In the genomic region with DNA sequence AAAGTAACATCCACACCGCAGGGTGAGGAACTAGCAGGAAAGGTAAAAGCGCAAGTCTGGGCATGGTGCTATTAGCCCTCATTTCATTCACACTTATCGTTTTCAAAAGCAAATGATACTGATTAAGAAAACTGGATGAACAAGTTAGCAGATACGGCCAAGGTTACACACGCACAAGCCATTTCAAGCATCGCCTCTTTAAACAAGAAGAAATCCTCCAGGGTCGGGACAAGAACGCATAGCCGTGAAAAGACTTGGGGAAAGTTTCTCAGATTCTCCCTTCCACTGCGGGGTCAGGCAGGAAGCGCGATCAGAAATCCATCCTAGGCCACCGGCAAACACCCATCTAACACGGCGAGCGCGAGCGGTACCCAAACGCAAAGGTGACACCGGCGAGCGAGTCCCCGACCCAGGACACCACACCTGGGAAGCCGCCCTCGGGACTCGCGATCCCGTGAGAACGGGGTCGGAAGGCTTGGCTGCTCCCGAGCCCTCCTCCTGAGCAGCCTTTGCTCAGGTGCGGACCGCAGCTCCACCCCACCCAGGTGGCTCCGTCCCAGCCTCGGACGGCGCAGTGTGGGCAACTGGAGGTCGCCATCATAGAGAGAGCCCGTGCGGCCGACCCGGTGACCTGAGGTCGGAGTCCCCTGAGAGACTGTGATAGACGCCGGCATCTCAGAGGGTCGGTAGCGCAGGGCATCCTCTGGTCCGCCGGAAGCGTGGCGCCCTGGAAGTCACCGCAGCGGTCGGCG, we compare ENCODE assay signal across 8 mouse cellular contexts. TPM values are rescaled to one million over a fixed set of nuclear protein-coding genes. Genes with fewer than 3 reads are reported as not detected.
DNase-seq lines count a peak whose midpoint lies in the region; ATAC-seq and TF ChIP-seq lines count a peak whose summit lies in the region.

No protein-coding gene starts in this region.

- peak; percentile 83 for ATAC-seq in forebrain, embryonic 15.5 days (replicated peaks)
- ATAC-seq in liver, embryonic 16.5 days (ENCODE audit: low read depth): peak; percentile 43

- H3K9me3 ChIP-seq in forebrain, embryonic 15.5 days: no peaks in the 10 kb centered on the region
- H3K9me3 ChIP-seq in liver, embryonic 16.5 days (replicated peaks; ENCODE audit: control insufficient read depth, low read length): no peaks in the 10 kb centered on the region

- DNase-seq in left cerebral cortex, adult 2 months (ENCODE audit: extremely low spot score in 1 of 2, low spot score in 2 of 2): peak in 1 of 2 experiments; percentile 24
- no peak for DNase-seq in left cerebral cortex, adult 11 months (ENCODE audit: low spot score)
- peak; percentile 77 for DNase-seq in ZHBTc4 (ENCODE audit: low read depth, low spot score)
- peak; percentile 59 for DNase-seq in testis, postnatal 10 days (ENCODE audit: low spot score)
- DNase-seq in layer of hippocampus, postnatal 25 days (ENCODE audit: extremely low spot score in 1 of 2, low spot score in 1 of 2): no peak
- no peak for DNase-seq in left cerebral cortex, postnatal 25 days (ENCODE audit: low spot score in 2 of 2)

- H3K4me1 ChIP-seq in forebrain, embryonic 15.5 days: peaks cover 19% of the 10 kb centered on the region
- peaks cover 6% of the 10 kb centered on the region for H3K4me1 ChIP-seq in liver, embryonic 16.5 days (ENCODE audit: control insufficient read depth, low read depth, low read length)

- H3K27me3 ChIP-seq in forebrain, embryonic 15.5 days: no peaks in the 10 kb centered on the region
- no peaks in the 10 kb centered on the region for H3K27me3 ChIP-seq in liver, embryonic 16.5 days (ENCODE audit: control insufficient read depth, insufficient read depth, low read depth, low read length)

- peak overlapping the region; percentile 76 for H3K27ac ChIP-seq in left cerebral cortex, adult 2 months
- H3K27ac ChIP-seq in forebrain, embryonic 15.5 days (replicated peaks): no peak overlapping the region
- no peak overlapping the region for H3K27ac ChIP-seq in liver, embryonic 16.5 days (ENCODE audit: low read length)

- H3K4me3 ChIP-seq in left cerebral cortex, adult 2 months: peak overlapping the region; percentile 78
- peak overlapping the region; percentile 99 for H3K4me3 ChIP-seq in forebrain, embryonic 15.5 days
- peak overlapping the region; percentile 86 for H3K4me3 ChIP-seq in liver, embryonic 16.5 days (ENCODE audit: low read depth, low read length)

- H3K9ac ChIP-seq in forebrain, embryonic 15.5 days (replicated peaks): peak overlapping the region; percentile 76
- H3K9ac ChIP-seq in liver, embryonic 16.5 days (ENCODE audit: low read depth, low read length): peak overlapping the region; percentile 71

- 2% methylated on average over 55 of the region's 55 CpGs for WGBS in forebrain, embryonic 15.5 days
- WGBS in liver, embryonic 16.5 days (ENCODE audit: insufficient replicate concordance): under 1% methylated on average over 55 of the region's 55 CpGs

- H3K4me2 ChIP-seq in forebrain, embryonic 15.5 days (replicated peaks): peak overlapping the region; percentile 96
- H3K4me2 ChIP-seq in liver, embryonic 16.5 days (ENCODE audit: low read depth, low read length): peak overlapping the region; percentile 95

- intact Hi-C loops in left cerebral cortex, adult 2 months (cut with DNase I): loop anchor here (2.0 kb wide), 1 partner anchor 62 kb away; a partner anchor contains a TSS
- intact Hi-C loops in left cerebral cortex, postnatal 25 days (cut with DNase I): loop anchor here (5.0 kb wide), 1 partner anchor 62 kb away; a partner anchor contains a TSS

- H3K36me3 ChIP-seq in forebrain, embryonic 15.5 days: peaks cover 10% of the 10 kb centered on the region
- H3K36me3 ChIP-seq in liver, embryonic 16.5 days (ENCODE audit: control insufficient read depth, insufficient read depth): peaks cover 6% of the 10 kb centered on the region; the same call in 1 of the 2 replicates

- TF ChIP-seq CTCF in left cerebral cortex, adult 2 months (IDR thresholded peaks at IDR 0.05): no peak

RNA-seq across cellular contexts. Expression of a gene that starts 0.5 kb away (rescaled TPM):
- 10 to 100 TPM; 18.9 to 21.3 TPM for total RNA-seq in left cerebral cortex, adult 2 months (2021)
- polyA plus RNA-seq in forebrain, embryonic 15.5 days (2015; fragmentation: Nextera tagmentation; extraction: Ambion mirVana): 30.2 and 33.0 TPM in 2 replicates
- polyA plus RNA-seq in liver, embryonic 16.5 days (2015; fragmentation: Nextera tagmentation; extraction: Ambion mirVana): 10.7 TPM in 2 replicates
- 10 to 100 TPM; 16.9 to 17.7 TPM for total RNA-seq in layer of hippocampus, postnatal 25 days (2021)
- total RNA-seq in left cerebral cortex, postnatal 25 days (2021): 10 to 100 TPM; 16.5 to 19.1 TPM

RNA-seq across cellular contexts. Expression of a gene that starts 0.7 kb away (rescaled TPM):
- total RNA-seq in left cerebral cortex, adult 2 months (2021): 10 to 100 TPM; 62.1 to 64.1 TPM
- polyA plus RNA-seq in forebrain, embryonic 15.5 days (2015; fragmentation: Nextera tagmentation; extraction: Ambion mirVana): 228 and 240 TPM in 2 replicates
- polyA plus RNA-seq in liver, embryonic 16.5 days (2015; fragmentation: Nextera tagmentation; extraction: Ambion mirVana): 57.1 and 62.6 TPM in 2 replicates
- total RNA-seq in layer of hippocampus, postnatal 25 days (2021): 10 to 100 TPM; 58.6 to 61.3 TPM
- total RNA-seq in left cerebral cortex, postnatal 25 days (2021): 10 to 100 TPM; 54.2 to 61.7 TPM

Comparison
In these comparisons a context has a peak if more than half of its experiments do, and no peak if none do; other contexts are left out.
1. DNase-seq: peak in ZHBTc4 (single experiment) and testis, postnatal 10 days (single experiment); none in left cerebral cortex, adult 11 months (single experiment), layer of hippocampus, postnatal 25 days (0 of 2) and left cerebral cortex, postnatal 25 days (0 of 2).
2. Peak in every context shown above with its lines, with median percentiles within 50 percentile points of each other: H3K4me3 ChIP-seq.